Mouse (Mus musculus): ENCODE measurements at regions not wholly inside any gene's neighbourhood (a gene's known extent, or its start where the extent isn't known, plus 50 kb on each side); places are given as distances from the start of the nearest gene placed in this dataset.
A peak's percentile ranks its signal among the peaks of the same experiment; 100 is the strongest.

GRCm38 (mm10) chr16:53480664-53481063 lies 1026.8 kb upstream of the Alcam start:
- no peak for DNase-seq (ENCODE audit: low spot score)

- no peak for DNase-seq (ENCODE audit: low spot score)
These were observed 985.6 kb upstream of the Alcam start for GRCm38 (mm10) chr16:53439511-53439910.

- no peak for DNase-seq (ENCODE audit: low spot score)
These were observed 964.5 kb upstream of the Alcam start for GRCm38 (mm10) chr16:53418416-53418815.

GRCm38 (mm10) chr16:53385176-53385575 lies 931.3 kb upstream of the Alcam start:
- DNase-seq (ENCODE audit: low spot score): no peak

GRCm38 (mm10) chr16:53342153-53342552 lies 888.3 kb upstream of the Alcam start:
- DNase-seq (ENCODE audit: low spot score): no peak

- DNase-seq (ENCODE audit: low spot score): no peak
These were observed 872.5 kb upstream of the Alcam start for GRCm38 (mm10) chr16:53326353-53326752.

GRCm38 (mm10) chr16:53292081-53292480 lies 838.2 kb upstream of the Alcam start:
- DNase-seq (ENCODE audit: low spot score): no peak

GRCm38 (mm10) chr16:53282014-53282413 lies 828.1 kb upstream of the Alcam start:
- DNase-seq (ENCODE audit: low spot score): no peak

- peak; percentile 12 for DNase-seq (ENCODE audit: low spot score)
These were observed 812.2 kb upstream of the Alcam start for GRCm38 (mm10) chr16:53266116-53266515.

- no peak for DNase-seq (ENCODE audit: low spot score)
These were observed 791.5 kb upstream of the Alcam start for GRCm38 (mm10) chr16:53245365-53245764.

GRCm38 (mm10) chr16:53242126-53242537 lies 788.3 kb upstream of the Alcam start:
- no peak for DNase-seq (ENCODE audit: low spot score)

- no peak for DNase-seq (ENCODE audit: low spot score)
These were observed 765.0 kb upstream of the Alcam start for GRCm38 (mm10) chr16:53218886-53219285.

- no peak for DNase-seq (ENCODE audit: low spot score)
These were observed 747.6 kb upstream of the Alcam start for GRCm38 (mm10) chr16:53201449-53201848.

- DNase-seq (ENCODE audit: low spot score): no peak
These were observed 732.6 kb upstream of the Alcam start for GRCm38 (mm10) chr16:53186444-53186843.

- no peak for DNase-seq (ENCODE audit: low spot score)
These were observed 702.5 kb upstream of the Alcam start for GRCm38 (mm10) chr16:53156352-53156751.

- DNase-seq (ENCODE audit: low spot score): no peak
These were observed 676.8 kb upstream of the Alcam start for GRCm38 (mm10) chr16:53130677-53131076.

GRCm38 (mm10) chr16:53108726-53109125 lies 654.9 kb upstream of the Alcam start:
- DNase-seq (ENCODE audit: low spot score): no peak

GRCm38 (mm10) chr16:53095396-53095929 lies 641.6 kb upstream of the Alcam start:
- DNase-seq (ENCODE audit: low spot score): no peak

- DNase-seq (ENCODE audit: low spot score): no peak
These were observed 620.1 kb upstream of the Alcam start for GRCm38 (mm10) chr16:53073856-53074568.

GRCm38 (mm10) chr16:53071887-53072682 lies 618.2 kb upstream of the Alcam start:
- no peak for DNase-seq (ENCODE audit: low spot score)

GRCm38 (mm10) chr16:53064151-53064550 lies 610.3 kb upstream of the Alcam start:
- DNase-seq (ENCODE audit: low spot score): no peak

GRCm38 (mm10) chr16:53063061-53063460 lies 609.2 kb upstream of the Alcam start:
- DNase-seq (ENCODE audit: low spot score): no peak

GRCm38 (mm10) chr16:53026056-53026455 lies 572.2 kb upstream of the Alcam start:
- no peak for DNase-seq (ENCODE audit: low spot score)
